Mouse (Mus musculus) MEL (cell line): ENCODE measurements around the gene Gm28048. TPM values are rescaled to one million over a fixed set of nuclear protein-coding genes. Genes with fewer than 3 reads are reported as not detected.

Source experiments
- DNase-seq: peaks from one replicate; pipeline ENCODE4 v3.0.0; 2011; ENCODE audit warnings: low read depth, low spot score
- H3K27ac ChIP-seq: 2 replicates; pipeline ENCODE4 v1.5.1; 2012; ENCODE audit warnings: low read depth, mild to moderate bottlenecking, control low read depth, low read length, moderate library complexity; ENCODE audit not compliant: control insufficient read depth
- H3K27me3 ChIP-seq, 2 experiments: fragments of 150-350 bp in 1 of 2; sonication (generic) in 1 of 2; 2 replicates each; pipeline ENCODE4 v1.6.1; 2012; ENCODE audit warnings: low read length in 2 of 2, mild to moderate bottlenecking in 2 of 2, improper control_type of control experiment in 1 of 2, moderate library complexity in 1 of 2; ENCODE audit not compliant: insufficient read depth in 2 of 2, control insufficient read depth in 1 of 2
- H3K36me3 ChIP-seq, 2 experiments: 2 replicates each; pipeline ENCODE4 v1.6.1; 2012 to 2014; ENCODE audit warnings: low read length in 2 of 2, improper control_type of control experiment in 1 of 2, inconsistent platforms in 1 of 2, mild to moderate bottlenecking in 1 of 2; ENCODE audit not compliant: insufficient read depth in 2 of 2, control insufficient read depth in 1 of 2
- H3K4me1 ChIP-seq, 2 experiments: fragments of 150-350 bp in 1 of 2; sonication (generic) in 1 of 2; 2 replicates each; pipeline ENCODE4 v1.6.1; 2012; ENCODE audit warnings: low read length in 2 of 2, improper control_type of control experiment in 1 of 2, mild to moderate bottlenecking in 1 of 2; ENCODE audit not compliant: insufficient read depth in 2 of 2, control insufficient read depth in 1 of 2
- H3K4me3 ChIP-seq, 2 experiments: fragments of 150-350 bp in 1 of 2; sonication (generic) in 1 of 2; 2 replicates each; pipeline ENCODE4 v1.5.1; 2012; ENCODE audit warnings: low read depth in 2 of 2, low read length in 2 of 2, mild to moderate bottlenecking in 2 of 2, moderate library complexity in 2 of 2, control low read depth in 1 of 2, improper control_type of control experiment in 1 of 2; ENCODE audit not compliant: control insufficient read depth in 1 of 2, insufficient read depth in 1 of 2
- H3K79me2 ChIP-seq: 2 replicates; pipeline ENCODE4 v1.6.1; 2012; ENCODE audit warnings: mild to moderate bottlenecking, low read length, moderate library complexity; ENCODE audit not compliant: control insufficient read depth, poor library complexity, insufficient read depth
- H3K9ac ChIP-seq: 2 replicates; pipeline ENCODE4 v1.6.1; 2012; ENCODE audit warnings: low read depth, mild to moderate bottlenecking, control low read depth, low read length, moderate library complexity; ENCODE audit not compliant: control insufficient read depth, poor library complexity, severe bottlenecking
- H3K9me3 ChIP-seq: fragments of 150-350 bp; sonication (generic); replicated peaks from 2 replicates; pipeline ENCODE4 v1.6.1; 2012; ENCODE audit warnings: mild to moderate bottlenecking, low read length, improper control_type of control experiment, moderate library complexity; ENCODE audit not compliant: insufficient read depth
- BHLHE40 ChIP-seq: IDR thresholded peaks from 2 replicates; pipeline ENCODE4 v1.6.1; 2012; ENCODE audit warnings: low read depth, mild to moderate bottlenecking, inconsistent platforms, low read length, improper control_type of control experiment, borderline replicate concordance
- ELF1 ChIP-seq: IDR thresholded peaks from 2 replicates; pipeline ENCODE4 v1.6.1; 2014; ENCODE audit warnings: low read depth, mild to moderate bottlenecking, inconsistent platforms, low read length, improper control_type of control experiment, moderate library complexity
- EP300 ChIP-seq, 2 experiments: IDR thresholded peaks; 2 replicates each; pipeline ENCODE4 v1.6.1; 2011; ENCODE audit warnings: improper control_type of control experiment in 2 of 2, low read length in 2 of 2, low read depth in 1 of 2, mild to moderate bottlenecking in 1 of 2
- ETS1 ChIP-seq: IDR thresholded peaks from 2 replicates; pipeline ENCODE4 v1.6.1; 2012; ENCODE audit warnings: low read depth, mild to moderate bottlenecking, inconsistent platforms, low read length, improper control_type of control experiment, moderate library complexity
- GABPA ChIP-seq: IDR thresholded peaks from 2 replicates; pipeline ENCODE4 v1.6.1; 2012; ENCODE audit warnings: low read depth, mild to moderate bottlenecking, inconsistent platforms, low read length, improper control_type of control experiment, moderate library complexity
- GATA1 ChIP-seq: IDR thresholded peaks from 2 replicates; pipeline ENCODE4 v1.6.1; 2011; ENCODE audit warnings: low read depth, low read length, improper control_type of control experiment
- MAFK ChIP-seq: IDR thresholded peaks from 2 replicates; pipeline ENCODE4 v1.6.1; 2011; ENCODE audit warnings: low read depth, mild to moderate bottlenecking, low read length, improper control_type of control experiment, borderline replicate concordance
- MXI1 ChIP-seq: IDR thresholded peaks from 2 replicates; pipeline ENCODE4 v1.6.1; 2011; ENCODE audit warnings: mild to moderate bottlenecking, low read depth, low read length, improper control_type of control experiment
- NRF1 ChIP-seq: IDR thresholded peaks from 2 replicates; pipeline ENCODE4 v1.6.1; 2014; ENCODE audit warnings: low read depth, mild to moderate bottlenecking, inconsistent platforms, low read length, improper control_type of control experiment, moderate library complexity; ENCODE audit not compliant: poor library complexity, insufficient read depth, severe bottlenecking
- POLR2AphosphoS2 ChIP-seq: IDR thresholded peaks from 2 replicates; pipeline ENCODE4 v1.6.1; 2011; ENCODE audit warnings: low read length, improper control_type of control experiment
- RCOR1 ChIP-seq: IDR thresholded peaks from 2 replicates; pipeline ENCODE4 v1.6.1; 2012; ENCODE audit warnings: low read depth, mild to moderate bottlenecking, inconsistent platforms, low read length, improper control_type of control experiment
- SMC3 ChIP-seq: IDR thresholded peaks from 2 replicates; pipeline ENCODE4 v1.6.1; 2011; ENCODE audit warnings: low read depth, low read length, improper control_type of control experiment
- TAL1 ChIP-seq: IDR thresholded peaks from 2 replicates; pipeline ENCODE4 v1.6.1; 2012; ENCODE audit warnings: mild to moderate bottlenecking, inconsistent platforms, low read length, moderate library complexity, mixed read lengths
- TCF12 ChIP-seq: IDR thresholded peaks from 2 replicates; pipeline ENCODE4 v1.6.1; 2014; ENCODE audit warnings: low read depth, mild to moderate bottlenecking, inconsistent platforms, low read length, improper control_type of control experiment, moderate library complexity
- USF2 ChIP-seq, 2 experiments: IDR thresholded peaks; 2 replicates each; pipeline ENCODE4 v1.6.1; 2011 to 2012; ENCODE audit warnings: improper control_type of control experiment in 2 of 2, low read length in 2 of 2, borderline replicate concordance in 1 of 2, inconsistent platforms in 1 of 2, low read depth in 1 of 2, mild to moderate bottlenecking in 1 of 2; ENCODE audit not compliant: insufficient read depth in 1 of 2
- ZKSCAN1 ChIP-seq: IDR thresholded peaks from 2 replicates; pipeline ENCODE4 v1.6.1; 2012; ENCODE audit warnings: low read depth, mild to moderate bottlenecking, inconsistent platforms, low read length, improper control_type of control experiment, moderate library complexity
- ZNF384 ChIP-seq: IDR thresholded peaks from 2 replicates; pipeline ENCODE4 v1.6.1; 2012; ENCODE audit warnings: low read depth, mild to moderate bottlenecking, inconsistent platforms, low read length, improper control_type of control experiment
- polyA plus RNA-seq, 2 experiments: library from polyadenylated mRNA; stranded (reverse) in 1 of 2; unstranded in 1 of 2; fragments of >175 nt in 1 of 2; fragments of >200 nt in 1 of 2; gene quantifications; 2 replicates each; pipeline versions ENCODE4 v1.2.1 to v1.2.4; 2012; ENCODE audit warnings: low replicate concordance in 2 of 2, low read depth in 1 of 2; ENCODE audit not compliant: insufficient read length in 2 of 2, insufficient read depth in 1 of 2, missing spikeins in 1 of 2
- total RNA-seq: library from RNA; depleted of rRNA; stranded (reverse); fragments of 300-350 nt; gene quantifications from 2 replicates; pipeline ENCODE4 v1.2.3, GENCODE M21; 2012

The Gm28048 gene
- total and polyA plus RNA-seq, 3 experiments, result 8.6 to 15.0 TPM; not detected in 1

- TF ChIP-seq POLR2AphosphoS2, result no peak
- TF ChIP-seq, all 39 proteins: peak for 0
- no peak overlapping the region for H3K4me3 ChIP-seq
- no peak overlapping the region for H3K27ac ChIP-seq
- H3K9me3 ChIP-seq, result no peaks in the 10 kb centered on the region
- H3K36me3 ChIP-seq, result peaks cover 0 to 7% of the 10 kb centered on the region in 2 experiments; a peak in 2 of 4 replicates
- DNase-seq, result no peak
- H3K4me1 ChIP-seq, result peaks cover 3 to 4% of the 10 kb centered on the region in 2 experiments
- H3K9ac ChIP-seq, result no peak overlapping the region
- no peaks in the 10 kb centered on the region for H3K79me2 ChIP-seq
- no peaks in the 10 kb centered on the region for H3K27me3 ChIP-seq
Measured at GRCm38 (mm10) chr11:22911831-22912230, 70.1 kb downstream of the Gm28048 start.

- H3K27ac ChIP-seq, result no peak overlapping the region
- TF ChIP-seq MAFK, result peak; percentile 68; the same call in 1 of the 2 replicates
- TF ChIP-seq MXI1, result no peak
- peak; percentile 88 for TF ChIP-seq RCOR1
- no peak for TF ChIP-seq USF2 (IDR thresholded peaks at IDR 0.05; ENCODE audit: borderline replicate concordance in 1 of 2, insufficient read depth in 1 of 2, low read depth in 1 of 2, low read length in 2 of 2)
- no peak for TF ChIP-seq ELF1
- TF ChIP-seq NRF1, result no peak
- TF ChIP-seq GATA1, result peak; percentile 55
- peak; percentile 36; the same call in 1 of the 2 replicates for TF ChIP-seq ZKSCAN1
- peak; percentile 66 for TF ChIP-seq ZNF384
- no peak for TF ChIP-seq POLR2AphosphoS2
- 0 out of 2 replicates have a peak, but pooled peaks have one; percentile 14 for TF ChIP-seq BHLHE40
- TF ChIP-seq GABPA, result peak; percentile 80; the same call in 1 of the 2 replicates
- peak; percentile 59 to 64; a peak in 3 of 4 replicates for TF ChIP-seq EP300 (IDR thresholded peaks at IDR 0.05; ENCODE audit: low read depth in 1 of 2, low read length in 2 of 2)
- TF ChIP-seq TAL1, result peak; percentile 11; the same call in 1 of the 2 replicates
- peak; percentile 8; the same call in 1 of the 2 replicates for TF ChIP-seq SMC3
- TF ChIP-seq ETS1, result peak; percentile 54
- peak; percentile 57 for TF ChIP-seq TCF12
- H3K9ac ChIP-seq, result no peak overlapping the region
- peaks cover 0 to 33% of the 10 kb centered on the region in 2 experiments; a peak in 2 of 4 replicates for H3K36me3 ChIP-seq
- peak; percentile 63 for DNase-seq
- no peaks in the 10 kb centered on the region for H3K79me2 ChIP-seq
- H3K4me1 ChIP-seq, result peaks cover 24 to 32% of the 10 kb centered on the region in 2 experiments
- H3K9me3 ChIP-seq, result no peaks in the 10 kb centered on the region
- H3K27me3 ChIP-seq, result no peaks in the 10 kb centered on the region
- no peak overlapping the region for H3K4me3 ChIP-seq
Measured at GRCm38 (mm10) chr11:22906453-22906865, 75.4 kb downstream of the Gm28048 start.
